Mouse (Mus musculus): ENCODE results near the gene Akap6.

DNA sequence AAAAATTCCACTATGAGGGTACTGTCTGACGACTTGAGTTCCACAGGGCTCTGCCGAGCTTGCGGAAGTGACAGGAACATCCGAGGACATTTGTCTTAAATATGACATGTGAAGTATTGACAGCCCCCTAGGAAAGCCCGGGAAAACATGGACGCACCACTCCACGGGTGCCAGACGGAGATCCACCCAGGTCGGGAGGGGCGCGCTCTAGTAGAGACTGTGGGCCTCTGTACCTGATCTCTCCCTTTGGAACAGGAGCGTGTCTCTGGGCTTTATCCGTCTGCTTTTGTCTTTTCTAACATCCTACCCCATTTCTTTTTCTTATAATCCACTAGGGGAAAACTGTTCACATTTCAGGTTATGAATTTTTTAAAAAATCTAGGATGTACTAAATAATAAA, 211.2 kb downstream of the Akap6 start:
- TF ChIP-seq CTCF (IDR thresholded peaks at IDR 0.05; ENCODE audit: borderline replicate concordance, extremely low read depth, insufficient read depth, insufficient read length) (no peak), POLR2A (IDR thresholded peaks at IDR 0.05; ENCODE audit: borderline replicate concordance, extremely low read depth, insufficient read depth, insufficient read length, poor library complexity, severe bottlenecking) (no peak)
